Mouse (Mus musculus) effector memory CD4-positive, alpha-beta T cell, adult 5 months (primary cell): Measurements from ENCODE around the gene Fzd1. TPM values are rescaled to one million over a fixed set of nuclear protein-coding genes. Genes with fewer than 3 reads are reported as not detected.

Experiments used
- polyA plus RNA-seq: library from polyadenylated mRNA; unstranded; fragments of 100-300 nt; shearing (Covaris generic); gene quantifications from one replicate; pipeline ENCODE4 v1.2.1, GENCODE M21; 2017

The Fzd1 gene
- polyA plus RNA-seq, result not detected

GRCm38 (mm10) chr5:4757902-4758301, at the start of gene Fzd1:
Fzd1 (minus strand) TSS chr5:4758035.

